Mouse (Mus musculus) skeletal muscle tissue, postnatal 0 days (tissue): Measurements from ENCODE around the gene Rps6ka5. TPM values are rescaled to one million over a fixed set of nuclear protein-coding genes. Genes with fewer than 3 reads are reported as not detected.

ENCODE experiments used
- polyA plus RNA-seq: library from polyadenylated mRNA; unstranded; fragments of >200 nt; fragmentation: Nextera tagmentation; extraction: Ambion mirVana; gene quantifications from 2 replicates; pipeline ENCODE4 v1.2.1, GENCODE M21; 2015

Gene Rps6ka5
- polyA plus RNA-seq = 2.8 and 3.5 TPM in 2 replicates

DNA sequence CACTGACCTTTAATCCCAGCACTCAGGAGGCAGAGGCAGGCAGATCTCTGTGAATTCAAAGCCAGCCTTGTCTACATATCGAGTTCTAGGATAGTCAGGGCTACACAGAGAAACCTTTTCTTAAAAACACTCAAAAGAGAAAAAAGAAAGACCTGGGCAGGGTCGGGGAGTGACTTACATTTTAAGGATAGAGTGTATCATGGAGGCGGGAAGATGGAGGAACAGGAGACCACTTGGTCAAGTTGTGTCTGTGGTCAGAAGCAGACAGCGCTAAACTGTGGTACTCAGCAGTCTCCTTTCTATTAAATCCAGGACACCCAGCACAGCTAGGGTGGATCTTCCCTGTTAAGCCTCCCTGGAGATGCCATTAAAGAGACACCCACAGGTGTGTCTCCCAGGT, at the start of gene Rps6ka5:
Rps6ka5 (minus strand) TSS at position 333 of the 400 bp plus-strand sequence.

DNA sequence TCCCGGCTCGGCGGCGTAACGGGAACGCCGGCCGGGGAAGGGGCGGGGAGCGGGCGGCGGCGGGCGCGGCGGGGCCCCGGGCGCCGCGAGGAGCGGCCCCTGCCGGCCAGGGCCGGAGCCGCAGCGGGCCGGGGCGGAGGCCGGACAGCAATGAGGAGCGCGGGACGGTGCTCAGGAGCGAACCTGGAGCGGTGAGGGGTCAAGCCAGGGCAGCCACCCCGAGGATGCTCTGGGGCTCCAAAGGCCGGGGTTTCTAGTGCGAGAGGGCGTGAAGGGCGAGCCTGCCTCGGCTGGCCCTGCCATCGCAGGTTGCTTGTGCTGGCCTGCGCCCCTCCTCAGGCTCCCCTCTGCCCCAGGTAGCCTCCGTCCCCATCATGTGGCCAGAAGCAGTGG, 206.0 kb downstream of the Rps6ka5 start, which contains the start of gene Ttc7b:
Ttc7b (minus strand) TSS at position 33 of the 393 bp plus-strand sequence.

Other genes with a start within 250 kb of the Rps6ka5 start
- gene Ttc7b, start 206.2 kb downstream of the Rps6ka5 start, polyA plus RNA-seq = 8.7 and 9.2 TPM in 2 replicates
- gene Dglucy, start 52.1 kb upstream of the Rps6ka5 start, polyA plus RNA-seq = 1.5 and 3.9 TPM in 2 replicates
- gene Gpr68, start 181.2 kb upstream of the Rps6ka5 start, polyA plus RNA-seq = 0.17 and 0.24 TPM in 2 replicates